Mouse (Mus musculus): ENCODE measurements at regions not wholly inside any gene's neighbourhood (a gene's known extent, or its start where the extent isn't known, plus 50 kb on each side); places are given as distances from the start of the nearest gene placed in this dataset.
A peak's percentile ranks its signal among the peaks of the same experiment; 100 is the strongest.

DNA sequence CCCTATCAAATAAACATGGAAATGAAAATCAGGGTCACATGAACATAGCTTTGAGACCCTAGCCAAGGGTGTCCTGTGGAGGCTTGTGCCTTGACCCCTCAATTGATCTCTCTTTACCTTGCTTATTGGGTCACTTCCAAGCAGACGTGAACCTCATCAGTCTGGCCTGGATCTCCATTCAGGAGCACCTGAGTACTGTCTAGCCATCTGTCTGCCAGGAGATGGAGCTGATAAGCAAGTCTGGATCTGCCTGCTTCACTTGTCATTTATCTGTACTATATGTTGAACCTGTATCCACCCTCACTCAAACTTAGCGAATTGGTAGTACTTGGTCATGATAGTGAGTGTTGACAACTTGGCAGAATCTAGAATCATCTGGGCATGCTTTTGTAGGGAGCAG lies 58.2 kb upstream of the Cacnb2 start:
- no peak for DNase-seq (ENCODE audit: low spot score)

DNA sequence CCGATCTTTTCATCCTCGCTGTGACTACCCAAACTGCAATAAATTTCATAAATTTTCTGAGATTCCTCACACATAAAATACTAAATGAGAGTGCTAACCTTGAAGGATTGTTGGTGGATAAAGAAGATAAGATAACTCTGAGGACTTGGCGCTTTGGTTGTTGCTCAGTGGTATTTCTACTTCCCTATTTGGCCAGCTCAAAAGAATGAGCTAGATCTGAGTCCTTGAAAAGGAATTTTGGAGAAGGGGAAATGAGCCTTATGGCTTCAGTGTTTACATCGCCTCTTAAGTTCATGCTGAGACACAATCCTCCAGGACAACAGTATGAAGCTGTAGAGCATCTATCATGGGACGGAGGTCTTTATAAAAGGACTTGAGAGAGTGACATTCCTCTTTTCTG lies 54.2 kb upstream of the Cacnb2 start:
- no peak for DNase-seq (ENCODE audit: low spot score)

DNA sequence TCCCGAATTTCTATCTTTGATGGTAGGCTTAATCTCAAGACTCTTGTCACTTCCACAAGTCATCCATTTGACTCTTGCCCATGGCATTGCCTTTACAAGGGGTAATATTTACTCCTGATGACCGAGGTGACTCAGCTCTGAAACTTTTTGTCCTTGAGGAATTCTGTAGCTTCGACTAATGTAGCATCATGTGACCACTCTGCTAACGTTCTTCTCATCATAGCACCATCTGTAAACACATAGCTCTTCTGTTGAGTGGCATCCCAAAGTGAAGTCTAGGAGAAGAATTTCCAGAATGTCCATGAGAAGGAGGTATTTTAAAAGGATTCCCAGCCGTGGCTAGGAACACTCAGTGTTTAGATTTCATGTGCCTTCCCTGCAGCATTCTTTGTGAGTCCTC lies 53.3 kb upstream of the Cacnb2 start:
- DNase-seq (ENCODE audit: low spot score) = no peak

GRCm38 (mm10) chr2:14550826-14551225 lies 52.1 kb upstream of the Cacnb2 start:
- DNase-seq (ENCODE audit: low spot score) = peak; percentile 11
